Mouse (Mus musculus) cerebellum, adult 9-10 months (tissue): ENCODE data around the gene Phkg1.
A peak's percentile ranks its signal among the peaks of the same experiment; 100 is the strongest.
"Not testable (repeated sequence)": the region's sequence is repeated elsewhere in the genome, so short reads cannot be mapped to it uniquely, and the experiment has no call there.

Source experiments
- DNase-seq: peaks from one replicate; pipeline ENCODE4 v3.0.0; 2022

The Phkg1 gene

DNA sequence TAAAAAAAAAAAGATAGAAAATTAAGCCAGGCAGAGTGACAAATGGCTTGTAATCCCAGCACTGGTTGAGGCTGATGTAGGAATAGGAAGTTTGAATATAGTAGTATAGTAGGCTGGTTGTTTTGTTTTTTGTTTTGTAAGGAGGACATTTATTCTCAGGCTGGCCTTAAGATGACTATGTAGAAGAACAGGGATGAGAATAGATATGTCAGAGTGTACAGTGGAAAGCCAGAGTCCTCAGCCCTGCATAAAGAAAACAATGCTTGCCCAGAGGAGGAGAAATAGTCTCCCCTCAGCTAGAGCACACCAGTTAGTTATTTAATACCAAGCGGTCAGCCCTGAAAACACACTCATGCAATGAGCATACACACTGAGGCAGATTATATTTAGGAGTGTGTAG is at the start of gene Phkg1:
TSS of gene Phkg1 (minus strand) at position 101 of the 400 bp plus-strand sequence.
- no peak for DNase-seq

DNA sequence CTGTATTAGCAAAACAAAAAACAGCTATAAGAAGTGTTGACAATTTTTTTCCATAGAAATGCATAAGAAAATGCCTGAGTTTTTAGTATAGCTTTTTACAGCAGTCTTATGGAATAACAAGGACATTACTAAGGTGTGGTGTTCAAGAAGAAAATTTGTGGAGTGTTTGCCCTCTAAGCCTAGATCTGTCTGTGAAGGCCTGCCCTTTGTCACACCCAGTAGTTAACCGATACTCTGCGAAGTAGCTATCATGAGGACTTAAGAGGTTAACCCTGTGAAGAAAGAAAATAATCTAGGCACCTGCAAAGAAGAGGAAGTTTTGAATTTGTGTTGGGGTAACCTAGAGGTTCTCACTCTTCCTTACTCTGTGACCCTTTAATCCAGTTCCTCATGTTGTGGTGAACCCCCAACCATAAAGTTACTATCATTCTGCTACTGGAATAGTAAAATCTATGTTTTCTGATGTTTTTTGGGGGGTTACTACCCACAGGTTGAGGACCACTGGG is 49.2 kb upstream of the Phkg1 start:
- no peak for DNase-seq

DNA sequence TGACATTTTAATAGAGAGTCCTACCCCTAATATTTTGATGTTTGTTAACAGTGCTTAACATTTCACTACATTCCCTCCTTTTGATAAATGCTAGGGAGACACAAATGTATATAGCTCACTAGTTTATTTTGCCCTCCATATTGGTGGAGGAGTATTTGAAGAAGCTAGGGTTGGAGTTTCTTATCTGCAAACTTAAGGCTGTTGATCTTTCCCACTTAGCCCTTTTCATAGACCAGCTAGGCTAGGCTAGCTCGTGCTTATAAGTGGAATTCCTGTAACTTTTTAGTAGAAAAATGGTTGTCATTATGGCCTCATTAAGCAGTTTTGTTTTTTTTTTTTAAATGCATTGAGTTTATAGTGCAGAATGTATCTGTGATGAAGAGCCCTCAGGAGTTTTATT is 45.1 kb upstream of the Phkg1 start:
- no peak for DNase-seq

DNA sequence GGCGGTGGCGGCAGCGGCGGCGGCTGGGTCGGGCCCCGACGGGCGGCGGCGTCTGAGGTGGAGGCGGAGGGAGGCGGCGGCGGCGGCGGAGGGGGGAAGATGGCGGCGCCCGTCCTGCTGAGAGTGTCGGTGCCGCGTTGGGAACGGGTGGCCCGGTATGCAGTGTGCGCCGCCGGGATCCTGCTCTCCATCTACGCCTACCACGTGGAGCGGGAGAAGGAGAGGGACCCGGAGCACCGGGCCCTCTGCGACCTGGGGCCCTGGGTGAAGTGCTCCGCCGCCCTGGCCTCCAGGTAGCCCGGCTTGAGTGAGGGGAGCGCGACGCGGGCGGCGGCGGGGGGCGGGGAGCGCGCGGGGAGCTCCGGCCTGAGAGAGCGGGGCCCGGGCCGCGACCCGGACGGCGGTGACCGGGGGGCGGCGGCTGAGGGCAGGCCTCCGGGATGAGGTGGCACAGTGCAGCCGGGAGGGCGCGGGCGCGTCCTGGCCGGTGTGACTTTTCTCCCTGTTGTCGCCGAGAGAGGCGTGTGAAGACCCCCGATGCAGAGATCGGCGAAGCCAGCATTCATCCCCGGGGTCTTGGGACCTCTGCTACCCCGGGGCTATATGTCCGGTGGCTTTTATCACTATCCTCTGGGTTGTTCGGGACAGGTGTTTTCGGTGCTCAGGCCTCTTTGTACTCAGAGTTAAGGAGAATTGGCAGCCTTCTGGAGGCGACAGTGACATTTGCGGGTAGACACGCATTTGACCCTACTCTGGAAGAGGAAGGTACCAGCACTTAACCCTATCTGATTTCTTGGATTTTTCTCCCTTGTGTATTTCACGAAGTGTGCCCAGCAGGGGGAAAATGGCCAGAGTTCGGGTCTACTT is 44.0 kb upstream of the Phkg1 start:
- DNase-seq, result peak; percentile 68

DNA sequence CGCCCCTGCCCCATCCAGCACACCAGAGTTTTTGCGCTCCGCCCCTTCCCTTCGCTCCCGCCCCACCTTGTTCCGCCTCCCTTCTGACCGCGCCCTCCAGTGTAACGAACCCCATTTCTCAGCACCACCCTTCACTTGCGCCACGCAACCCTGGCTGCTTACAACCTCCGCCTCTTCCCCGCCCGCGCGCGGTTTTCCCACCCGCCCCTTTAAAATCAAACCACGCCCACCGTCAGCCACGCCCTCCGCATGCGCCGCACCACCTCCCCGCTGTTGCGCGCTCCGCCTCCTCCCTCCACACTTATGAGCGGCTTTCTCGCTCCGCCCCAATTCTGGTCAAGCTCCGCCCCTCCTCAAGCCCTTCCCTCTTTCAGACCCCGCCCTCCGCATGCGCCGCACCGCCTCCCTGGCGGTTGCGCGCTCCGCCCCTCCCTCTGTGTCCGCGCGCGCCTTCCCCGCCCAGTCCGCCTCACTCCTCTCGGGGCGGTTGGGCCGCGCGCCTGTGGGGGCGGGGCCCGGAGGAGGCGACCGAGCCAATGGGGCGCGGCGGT is 43.2 kb upstream of the Phkg1 start, which contains the start of gene Vkorc1l1:
TSS of gene Vkorc1l1 (plus strand) at position 476 of the 551 bp plus-strand sequence.
- DNase-seq, result peak; percentile 99

DNA sequence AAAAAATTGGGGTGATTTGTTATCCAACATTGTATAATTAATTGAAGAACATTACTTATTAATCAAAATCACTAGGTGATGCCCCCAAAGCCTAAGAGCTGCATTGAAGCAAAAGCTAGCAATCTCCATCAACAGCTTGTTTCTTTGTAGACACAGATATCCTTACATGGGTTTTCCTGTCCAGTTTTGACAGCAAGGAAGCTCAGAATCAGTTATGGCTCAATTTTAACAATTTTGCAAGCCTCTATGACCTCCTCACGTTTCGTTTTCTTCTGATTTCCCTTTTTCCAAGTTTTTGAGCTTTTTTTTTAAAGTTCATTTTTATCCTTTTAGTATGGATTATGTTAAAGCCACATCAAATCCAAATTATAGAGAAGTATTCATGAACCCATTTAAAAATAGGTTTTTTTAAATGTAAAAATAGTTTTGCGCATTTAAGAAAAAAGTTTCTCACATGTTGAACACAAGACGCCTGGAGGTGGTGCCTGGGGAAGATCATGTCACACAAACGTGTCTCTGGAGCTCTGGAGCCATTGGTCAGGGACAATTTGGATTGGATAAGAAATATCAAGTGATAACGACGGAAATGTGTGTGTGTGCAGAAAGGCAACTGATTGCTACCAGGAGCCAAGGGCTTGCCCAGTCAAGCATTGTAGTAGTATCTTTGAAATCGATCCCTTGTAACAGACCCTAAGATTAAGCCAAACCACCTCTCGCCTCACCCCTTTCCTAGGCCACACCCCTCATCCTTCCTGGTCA is 42.6 kb upstream of the Phkg1 start:
- peak; percentile 44 for DNase-seq

DNA sequence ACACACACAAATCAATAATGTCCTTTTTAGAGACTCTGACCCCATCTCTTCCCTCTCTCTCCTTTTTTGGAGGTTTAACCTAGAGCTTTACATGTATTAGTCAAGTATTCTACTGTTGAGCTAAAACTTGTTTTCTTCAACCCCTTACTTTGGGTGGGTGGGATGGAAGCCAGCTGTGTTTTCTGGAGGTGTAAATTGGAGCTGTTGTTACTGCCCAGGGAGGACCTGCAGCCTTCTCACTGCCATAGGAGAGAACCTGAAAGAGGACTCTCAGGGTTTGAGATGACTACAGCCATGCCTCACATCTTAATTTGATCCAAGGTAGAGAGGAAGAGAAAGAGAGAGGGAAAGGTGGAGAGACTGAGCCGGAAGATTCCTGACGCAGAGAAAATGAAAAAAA is 41.9 kb upstream of the Phkg1 start:
- DNase-seq, result peak; percentile 52

DNA sequence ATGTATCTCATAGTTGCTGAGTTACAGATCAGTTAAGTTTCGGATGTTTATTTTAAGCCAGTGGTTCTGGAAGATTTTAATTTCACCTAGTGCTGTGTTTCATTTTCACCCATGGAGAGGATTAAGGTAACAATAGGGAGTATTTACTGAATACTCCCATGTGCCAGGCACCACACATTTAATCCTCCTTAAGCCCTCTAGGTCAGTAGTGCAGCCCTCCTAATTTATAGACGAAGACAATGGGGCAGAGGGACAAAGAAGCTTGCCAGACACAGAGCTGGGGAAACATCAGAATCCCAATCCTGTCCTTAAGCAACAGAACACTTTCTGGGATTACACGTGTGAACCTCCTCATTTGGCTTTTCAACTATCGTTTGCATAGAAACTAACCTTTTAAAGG is 38.6 kb upstream of the Phkg1 start:
- DNase-seq, result no peak

DNA sequence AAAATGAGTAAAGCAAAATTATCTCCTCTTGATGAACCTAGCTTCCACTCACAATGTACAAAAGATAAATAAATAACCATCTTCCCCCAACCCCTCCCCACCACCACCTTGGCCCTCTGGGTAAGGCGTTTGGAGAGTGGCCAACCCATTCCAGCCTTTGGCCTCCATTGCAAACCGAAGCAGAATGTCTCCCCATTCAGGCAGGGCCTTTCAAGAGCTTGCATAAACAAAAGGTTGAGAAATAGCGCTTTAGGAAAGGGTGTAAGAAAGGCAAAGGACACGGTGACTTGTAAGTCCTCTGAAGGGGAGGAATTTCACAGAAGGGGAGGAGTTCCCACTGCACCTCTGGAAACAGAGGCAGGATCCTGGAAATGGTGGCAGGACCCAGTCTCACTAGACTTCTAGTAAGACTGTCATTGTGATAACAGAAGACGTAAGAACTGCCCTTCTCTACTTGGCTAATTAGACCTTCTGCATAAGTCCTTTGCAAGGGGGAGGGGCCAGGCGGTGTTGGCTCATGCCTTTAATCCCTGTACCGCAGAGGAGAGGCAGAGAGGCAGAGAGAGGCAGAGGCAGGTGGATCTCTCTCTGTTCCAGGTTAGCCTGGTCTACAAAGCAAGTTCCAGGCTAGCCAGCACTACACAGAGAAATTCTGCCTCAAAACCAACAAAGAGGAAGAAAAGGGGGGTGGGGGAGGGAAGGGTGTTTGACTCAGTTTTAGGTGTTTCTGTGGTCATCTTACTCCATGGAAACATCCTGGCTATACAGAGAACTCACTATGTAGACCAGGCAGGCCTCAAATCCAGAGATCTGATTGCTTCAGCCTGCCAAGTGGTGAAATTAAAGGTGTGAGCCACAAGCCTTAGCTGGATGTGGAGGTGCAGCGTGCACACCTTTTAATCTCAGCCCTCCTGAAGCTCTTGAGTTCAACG is 31.8 kb upstream of the Phkg1 start:
- no peak for DNase-seq

DNA sequence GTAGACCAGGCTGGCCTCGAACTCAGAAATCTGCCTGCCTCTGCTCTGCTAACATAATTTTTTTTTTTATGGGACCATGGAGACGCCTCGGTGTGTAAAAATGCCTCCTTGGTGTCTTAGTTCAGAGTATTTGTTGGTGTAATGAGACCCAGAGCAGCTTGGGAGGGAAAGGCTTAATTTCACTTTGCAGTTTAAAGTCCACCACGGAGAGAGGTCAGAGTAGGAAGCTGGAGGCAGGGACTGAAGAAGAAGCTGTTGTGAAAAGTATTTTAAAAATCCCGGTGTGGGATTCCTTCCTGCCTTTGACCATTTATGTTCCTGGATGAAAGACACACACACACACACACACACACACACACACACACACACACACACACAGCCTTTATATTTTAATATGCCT is 27.6 kb upstream of the Phkg1 start:
- no peak for DNase-seq

DNA sequence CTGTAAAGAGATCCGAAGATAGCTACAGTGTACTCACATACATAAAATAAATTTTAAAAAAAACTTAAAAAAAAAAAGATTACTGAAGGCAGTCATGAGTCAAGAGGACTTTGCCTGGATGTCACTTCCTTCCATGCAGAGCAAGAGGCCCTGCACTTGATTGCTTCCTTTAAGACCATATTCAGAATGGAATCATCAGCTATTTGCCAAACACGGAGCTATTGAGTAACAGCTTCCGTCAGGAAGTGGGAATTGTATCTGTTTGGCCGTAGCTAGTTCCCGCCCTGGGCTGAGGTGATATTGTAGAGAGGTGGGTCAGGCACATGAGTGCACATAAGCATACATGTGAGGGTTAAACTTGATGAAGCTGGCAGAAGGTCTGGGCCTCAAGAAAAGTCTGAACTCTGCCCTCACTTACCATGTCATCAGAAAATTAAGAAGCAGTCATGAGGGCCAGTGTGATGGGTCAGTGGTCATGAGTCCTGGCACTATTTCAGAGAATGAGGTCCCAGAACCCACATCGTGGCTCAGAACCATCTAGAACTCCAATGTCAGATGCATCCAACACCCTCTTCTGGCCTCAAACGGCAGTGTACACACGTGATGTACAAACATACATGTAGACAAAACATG is 26.6 kb upstream of the Phkg1 start:
- DNase-seq, result no peak

DNA sequence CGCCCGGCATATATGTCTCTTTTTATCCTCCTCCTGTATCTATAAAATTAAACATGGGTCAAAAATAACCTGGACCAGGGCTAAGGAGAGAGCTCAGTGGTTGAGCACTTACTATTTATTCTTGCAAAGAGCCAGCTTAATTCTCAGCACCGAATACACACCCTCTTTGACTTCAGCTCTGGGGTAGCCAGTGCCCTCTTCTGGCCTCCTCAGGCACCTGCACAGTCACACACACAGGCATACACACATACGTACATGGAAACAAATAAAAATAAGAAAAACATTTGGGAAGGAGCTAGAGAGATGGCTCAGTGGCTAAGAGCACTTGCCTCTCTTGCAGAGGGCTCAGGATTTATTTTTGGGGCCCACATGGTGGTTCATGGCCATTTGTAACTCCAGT is 23.6 kb upstream of the Phkg1 start:
- no peak for DNase-seq

DNA sequence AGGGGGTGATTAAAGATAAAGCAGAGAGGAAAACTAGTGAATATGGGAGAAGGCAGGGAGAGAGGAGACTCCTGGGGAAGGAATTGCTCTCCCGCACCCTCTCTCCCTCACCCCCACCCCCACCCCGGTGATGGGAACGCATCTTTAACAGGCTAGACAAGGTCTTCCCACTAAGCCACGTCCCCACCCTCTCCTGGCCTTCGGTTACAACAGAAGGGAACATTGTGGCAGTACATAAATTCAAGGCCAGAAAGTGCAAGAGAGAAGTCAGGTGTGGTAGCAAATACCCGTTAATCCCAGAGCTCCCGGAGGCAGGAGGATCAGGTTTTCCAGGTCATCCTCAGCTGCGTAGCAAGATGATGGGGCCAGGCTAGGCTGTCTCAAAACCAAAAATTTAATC is 21.0 kb upstream of the Phkg1 start:
- DNase-seq, result no peak

DNA sequence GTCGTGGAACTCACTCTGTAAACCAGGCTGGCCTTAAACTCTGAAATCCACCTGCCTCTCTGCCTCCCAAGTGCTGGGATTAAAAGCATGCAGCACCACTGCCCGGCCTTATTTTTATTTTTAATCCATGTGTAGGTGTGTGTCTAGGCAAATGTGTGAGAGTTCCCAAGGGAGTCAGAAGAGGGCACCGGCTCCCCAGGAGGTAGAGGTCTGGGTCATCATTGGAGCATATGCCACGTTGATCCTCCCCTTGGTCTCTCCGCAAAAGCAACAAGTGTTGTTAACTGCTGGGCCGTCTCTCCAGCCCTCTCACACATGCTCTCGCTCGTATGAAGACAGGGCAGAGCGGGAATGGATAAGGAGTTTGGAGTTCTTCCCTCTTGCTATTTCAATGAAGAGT is 20.4 kb upstream of the Phkg1 start:
- no peak for DNase-seq

DNA sequence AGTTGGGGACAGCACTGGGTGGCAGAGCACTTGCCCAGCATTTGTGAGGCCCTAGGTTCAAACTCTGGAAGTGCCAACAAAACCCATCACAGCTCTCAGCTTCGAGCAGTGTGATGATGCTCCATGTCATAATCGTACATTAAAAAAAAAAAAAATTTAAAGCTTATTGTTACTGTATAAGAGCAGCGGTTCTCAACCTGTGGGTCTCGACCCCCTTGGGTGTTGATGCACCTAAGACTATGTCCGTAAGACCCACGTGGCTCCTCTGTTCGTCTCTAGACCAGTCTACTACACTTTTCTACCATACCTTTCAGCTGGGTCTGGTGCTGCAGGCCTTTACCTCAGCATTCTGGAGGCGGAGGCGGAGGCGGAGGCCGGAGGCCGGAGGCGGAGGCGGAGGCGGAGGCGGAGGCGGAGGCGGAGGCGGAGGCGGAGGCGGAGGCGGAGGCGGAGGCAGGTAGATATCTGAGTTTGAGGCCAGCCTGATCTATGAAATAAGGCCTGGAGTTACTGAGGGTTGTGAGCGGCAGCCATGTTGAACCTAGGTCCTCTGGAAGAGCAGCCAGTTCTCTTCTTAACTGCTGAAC is 19.8 kb upstream of the Phkg1 start:
- DNase-seq, result no peak

DNA sequence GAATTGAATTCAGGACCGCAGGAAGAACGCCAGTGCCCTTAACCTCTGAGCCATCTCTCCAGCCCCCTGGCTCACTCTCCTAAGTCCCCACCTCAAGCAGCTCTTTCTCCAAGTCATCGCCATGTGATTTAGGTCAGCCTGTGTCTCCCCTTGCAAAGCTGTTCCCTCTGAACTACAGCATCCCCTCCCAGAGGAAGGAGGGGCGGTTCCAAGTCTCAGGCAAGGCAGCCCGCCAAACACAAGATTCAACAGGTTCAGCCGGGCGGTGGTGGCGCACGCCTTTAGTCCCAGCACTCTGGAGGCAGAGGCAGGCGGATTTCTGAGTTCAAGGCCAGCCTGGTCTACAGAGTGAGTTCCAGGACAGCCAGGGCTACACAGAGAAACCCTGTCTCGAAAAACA is 17.1 kb upstream of the Phkg1 start:
- DNase-seq, result not testable (repeated sequence)

DNA sequence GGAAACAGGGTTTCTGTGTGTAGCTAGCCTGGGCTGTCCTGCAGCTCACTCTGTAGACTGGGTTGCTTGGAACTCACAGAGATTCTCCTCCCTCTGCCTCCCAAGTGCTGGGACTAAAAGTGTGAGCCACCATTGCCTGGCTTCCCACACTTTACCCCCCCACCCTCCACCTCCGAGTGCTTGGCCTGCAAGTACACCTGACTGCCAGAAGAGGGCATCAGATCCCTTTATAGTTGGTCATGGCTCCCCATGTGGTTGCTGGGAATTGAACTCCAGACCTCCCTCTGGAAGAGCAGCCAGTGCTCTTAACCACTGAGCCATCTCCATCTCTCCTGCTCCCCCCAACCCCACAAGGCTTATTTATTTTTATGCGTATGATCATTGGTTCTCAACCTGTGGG is 15.7 kb upstream of the Phkg1 start:
- no peak for DNase-seq

DNA sequence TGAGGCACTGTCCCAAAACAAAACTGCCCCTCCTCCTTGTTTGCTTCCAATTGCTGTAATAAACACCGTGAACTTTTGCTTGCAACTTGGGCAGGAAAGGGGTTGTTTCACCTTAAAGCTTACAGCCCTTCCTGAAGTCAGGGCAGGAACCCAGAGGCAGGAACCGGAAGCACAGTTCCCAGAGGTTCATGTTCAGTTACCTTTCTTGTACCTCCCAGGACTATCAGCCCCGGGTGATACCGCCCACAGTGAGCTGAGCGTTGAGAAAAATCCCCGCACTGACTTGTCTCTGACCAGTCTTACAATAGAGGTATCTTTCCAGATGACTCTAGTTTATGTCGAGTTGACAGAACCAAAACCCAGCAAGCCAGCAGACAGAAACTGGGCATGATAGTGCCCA is 11.2 kb upstream of the Phkg1 start:
- no peak for DNase-seq

DNA sequence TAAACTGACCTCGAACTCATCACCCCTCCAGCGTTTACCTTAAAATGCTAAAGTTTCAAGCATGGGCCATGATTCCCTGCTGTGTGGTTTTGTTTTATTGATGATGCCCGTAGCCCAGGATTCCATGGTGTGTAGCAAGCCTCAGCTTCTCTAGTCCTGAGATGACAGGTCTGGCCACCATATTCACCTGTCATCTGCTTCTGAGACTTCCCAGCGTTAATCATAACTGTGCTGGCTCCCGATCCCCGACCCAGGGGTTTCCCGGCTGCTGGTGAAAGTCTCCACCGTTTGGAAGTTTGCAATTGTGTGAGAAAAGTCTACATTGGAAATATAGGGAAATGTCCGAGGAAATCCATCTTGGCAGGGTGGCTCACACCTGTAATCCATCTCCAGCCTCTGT is 10.8 kb upstream of the Phkg1 start:
- no peak for DNase-seq

DNA sequence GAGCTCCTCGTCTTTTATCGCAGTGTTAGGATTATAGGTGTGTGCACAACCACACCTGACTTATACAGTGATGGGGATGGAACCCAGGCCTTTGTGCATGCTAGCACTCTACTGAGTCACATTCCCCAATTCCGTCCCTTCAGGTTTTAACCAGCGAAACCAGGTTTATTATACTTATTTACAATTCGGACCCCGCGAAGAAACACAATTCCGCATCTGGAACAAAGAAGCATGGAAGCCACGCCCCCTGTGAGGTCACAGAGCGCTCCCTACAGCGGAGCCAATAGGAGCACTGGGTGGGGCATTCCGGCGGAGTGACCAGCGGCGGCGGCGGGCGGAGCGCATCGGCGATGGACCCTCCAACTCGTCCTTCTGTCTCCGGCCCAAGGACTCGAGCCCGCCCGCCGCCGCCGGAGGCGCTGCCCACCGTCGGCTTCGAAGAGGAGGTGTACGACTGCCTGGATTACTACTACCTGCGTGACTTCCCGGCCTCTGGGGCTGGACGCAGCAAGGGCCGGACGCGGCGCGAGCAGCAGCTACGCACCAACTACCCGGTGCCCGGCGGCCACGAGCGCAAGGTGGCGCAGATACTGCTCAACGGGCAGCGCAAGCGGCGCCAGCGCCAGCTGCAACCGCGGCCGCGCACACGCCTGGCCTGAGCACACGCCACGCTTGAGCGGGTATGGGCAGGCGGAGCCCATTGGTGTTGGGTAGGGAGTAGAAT is 10.1 kb upstream of the Phkg1 start, which contains the start of gene Nupr1l:
TSS of gene Nupr1l (plus strand) at position 299 of the 724 bp plus-strand sequence.
- peak; percentile 85 for DNase-seq

DNA sequence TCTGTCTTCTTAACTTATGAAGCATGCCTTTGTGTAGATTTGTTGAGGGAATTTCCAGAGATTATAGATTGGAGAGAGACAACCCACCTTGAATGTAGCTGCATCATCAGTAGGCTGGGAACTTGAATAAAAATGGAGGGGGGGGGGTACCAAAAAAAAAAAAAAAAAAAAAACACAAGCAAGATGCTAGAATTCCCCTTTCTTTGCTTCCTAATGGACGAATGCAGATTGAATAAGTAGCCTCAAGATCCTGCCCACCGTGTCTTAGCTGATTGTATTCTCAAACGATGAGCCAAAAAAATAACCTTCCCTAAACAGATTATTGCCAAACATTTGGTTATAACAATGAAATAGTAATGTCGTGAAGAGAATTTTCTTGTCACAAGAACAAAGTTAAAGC is 9.4 kb upstream of the Phkg1 start:
- no peak for DNase-seq
